Mouse (Mus musculus) heart, embryonic 13.5 days (tissue): ENCODE measurements around the gene Prss27. TPM values are rescaled to one million over a fixed set of nuclear protein-coding genes. Genes with fewer than 3 reads are reported as not detected.

ENCODE experiments used
- ATAC-seq: fragments of 200-750 bp; cut with Nextera tagmentation; 2 replicates; pipeline ENCODE4 v1.8.0; 2017; ENCODE audit warnings: moderate TSS enrichment; ENCODE audit not compliant: insufficient number of reproducible peaks, low FRiP score, low TSS enrichment; ENCODE audit errors: extremely low read depth
- H3K27ac ChIP-seq: fragments of 300-500 bp; sonication (generic); replicated peaks from 2 replicates; pipeline ENCODE4 v1.5.1; 2015; ENCODE audit warnings: moderate library complexity, mild to moderate bottlenecking, inconsistent platforms
- H3K27me3 ChIP-seq: fragments of 300-500 bp; sonication (generic); replicated peaks from 2 replicates; pipeline ENCODE4 v1.6.1; 2015; ENCODE audit warnings: mild to moderate bottlenecking, inconsistent platforms
- H3K36me3 ChIP-seq: fragments of 300-500 bp; sonication (generic); 2 replicates; pipeline ENCODE4 v1.6.1; 2015; ENCODE audit warnings: mild to moderate bottlenecking, inconsistent platforms
- H3K4me1 ChIP-seq: fragments of 300-500 bp; sonication (generic); 2 replicates; pipeline ENCODE4 v1.6.1; 2015; ENCODE audit warnings: inconsistent platforms
- H3K4me2 ChIP-seq: fragments of 300-500 bp; sonication (generic); 2 replicates; pipeline ENCODE4 v1.6.1; 2015; ENCODE audit warnings: inconsistent platforms, mild to moderate bottlenecking, moderate library complexity
- H3K4me3 ChIP-seq: fragments of 300-500 bp; sonication (generic); 2 replicates; pipeline ENCODE4 v1.5.1; 2015; ENCODE audit warnings: moderate library complexity, mild to moderate bottlenecking, inconsistent platforms
- H3K9ac ChIP-seq: fragments of 300-500 bp; sonication (generic); 2 replicates; pipeline ENCODE4 v1.6.1; 2015; ENCODE audit warnings: inconsistent platforms, mild to moderate bottlenecking, moderate library complexity
- H3K9me3 ChIP-seq: fragments of 300-500 bp; sonication (generic); 2 replicates; pipeline ENCODE4 v1.6.1; 2016; ENCODE audit warnings: inconsistent platforms
- WGBS: fragments of 180-500 bp; shearing (Covaris S2); methylation state at CpG from one replicate; pipeline ENCODE4 v1.1.7; 2015; ENCODE audit warnings: mixed read lengths; 5-methylcytosine and 5-hydroxymethylcytosine counted together
- polyA plus RNA-seq: library from polyadenylated mRNA; unstranded; fragments of >200 nt; fragmentation: Nextera tagmentation; extraction: Ambion mirVana; gene quantifications from 2 replicates; pipeline ENCODE4 v1.2.1, GENCODE M21; 2015

Gene Prss27
- 0.34 and 0.35 TPM in 2 replicates for polyA plus RNA-seq

DNA sequence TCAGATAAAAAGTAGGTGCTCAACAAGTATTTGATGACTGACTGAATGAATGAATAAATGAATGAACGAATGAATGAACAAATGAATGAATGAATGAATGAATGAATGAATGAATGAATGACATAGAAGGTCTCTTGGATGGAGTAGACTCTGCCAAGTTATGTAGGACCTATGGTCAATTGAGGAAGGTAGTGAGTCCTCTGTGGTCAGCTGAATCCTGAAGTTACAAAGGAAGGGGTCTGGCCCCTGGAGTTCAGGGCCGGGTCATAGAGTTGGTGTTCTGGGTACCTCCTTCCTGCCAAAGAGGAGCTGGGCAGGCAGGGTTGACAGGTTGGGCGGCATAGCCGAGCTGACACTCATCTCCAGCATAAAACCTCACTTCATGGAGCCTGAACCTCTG, at the start of gene Prss27:
Prss27 (plus strand) TSS at position 301 of the 400 bp plus-strand sequence.
- Histone ChIP-seq H3K4me3 (no peak within 1 kb of the TSS), H3K36me3 (no peaks in the 10 kb centered on the region), H3K9me3 (no peaks in the 10 kb centered on the region), H3K4me1 (peaks cover 7% of the 10 kb centered on the region), H3K9ac (no peak within 1 kb of the TSS), H3K4me2 (no peak within 1 kb of the TSS), H3K27me3 (no peaks in the 10 kb centered on the region), H3K27ac (no peak within 1 kb of the TSS)
- 54% methylated on average over 4 of the region's 4 CpGs for WGBS
- no peak for ATAC-seq

DNA sequence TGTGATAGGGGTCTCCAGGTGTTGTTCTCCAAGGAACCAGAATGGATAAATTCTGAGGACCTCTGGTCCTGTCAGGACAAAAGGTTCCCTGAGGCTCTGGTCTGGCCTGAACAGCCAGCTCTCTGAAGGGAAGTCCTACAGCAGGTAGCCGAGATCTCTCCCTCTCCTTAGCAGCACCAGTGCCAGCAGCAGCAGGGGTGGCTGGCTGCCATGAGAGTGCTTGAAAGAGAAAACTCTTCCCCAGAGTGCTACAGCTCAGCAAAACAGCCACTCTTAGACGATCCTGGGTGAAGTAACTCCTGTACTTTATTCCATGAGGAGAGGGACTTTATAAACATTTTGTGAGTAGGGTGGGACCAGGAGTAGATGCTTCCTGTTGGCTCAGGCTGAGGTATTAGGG, 48.1 kb upstream of the Prss27 start:
- Histone ChIP-seq H3K27me3 (peaks cover 39% of the 10 kb centered on the region), H3K4me3 (no peak overlapping the region), H3K27ac (no peak overlapping the region), H3K4me1 (peaks cover 8% of the 10 kb centered on the region), H3K9me3 (no peaks in the 10 kb centered on the region), H3K4me2 (no peak overlapping the region), H3K36me3 (no peaks in the 10 kb centered on the region), H3K9ac (no peak overlapping the region)
- WGBS: 37% methylated on average over 2 of the region's 2 CpGs
- ATAC-seq: no peak

DNA sequence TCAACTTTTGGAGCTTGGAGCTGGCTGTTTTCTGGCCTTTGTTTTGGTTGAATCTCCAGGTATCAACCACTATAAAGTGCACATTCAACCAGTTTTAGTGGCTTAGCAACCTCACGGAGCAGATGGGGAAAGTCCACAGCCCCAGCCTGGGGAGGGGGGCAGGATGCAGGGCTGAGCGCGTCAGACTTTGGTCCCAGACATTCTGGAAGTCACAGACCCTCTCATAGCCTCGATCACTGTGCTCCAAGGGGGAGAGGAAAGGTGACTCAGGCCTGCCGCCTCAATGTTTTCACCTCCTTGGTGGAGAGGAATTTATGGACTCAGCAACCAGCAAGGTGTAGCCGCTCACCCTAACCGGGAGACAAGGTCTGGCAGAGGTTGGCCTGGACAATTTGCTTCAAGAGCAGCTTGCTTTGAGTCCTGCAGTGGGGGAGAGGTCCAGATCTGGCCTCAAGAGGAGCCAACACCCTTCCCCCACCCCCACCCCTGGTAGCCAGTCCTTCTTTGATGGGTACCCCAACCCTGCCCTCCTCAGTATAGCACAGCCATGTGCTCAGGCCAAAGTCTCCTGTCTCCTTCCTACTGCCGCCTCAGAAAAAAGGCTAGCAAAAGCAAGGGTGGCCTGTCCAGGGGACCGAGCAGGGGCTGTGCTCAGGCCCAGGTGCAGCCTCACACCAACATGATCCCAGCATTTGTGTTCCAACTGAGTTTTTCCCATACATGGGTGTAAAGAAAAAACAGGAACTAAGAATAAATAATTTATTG, 45.0 kb upstream of the Prss27 start:
- H3K27me3 ChIP-seq: peaks cover 53% of the 10 kb centered on the region
- peak overlapping the region; percentile 65 for H3K4me2 ChIP-seq
- peak overlapping the region; percentile 50; the same call in 1 of the 2 replicates for H3K9ac ChIP-seq
- no peaks in the 10 kb centered on the region for H3K9me3 ChIP-seq
- H3K27ac ChIP-seq: no peak overlapping the region
- peak overlapping the region; percentile 24 for H3K4me3 ChIP-seq
- H3K4me1 ChIP-seq: peaks cover 8% of the 10 kb centered on the region
- ATAC-seq: no peak
- no peaks in the 10 kb centered on the region for H3K36me3 ChIP-seq
- 61% methylated on average over 9 of the region's 9 CpGs for WGBS

DNA sequence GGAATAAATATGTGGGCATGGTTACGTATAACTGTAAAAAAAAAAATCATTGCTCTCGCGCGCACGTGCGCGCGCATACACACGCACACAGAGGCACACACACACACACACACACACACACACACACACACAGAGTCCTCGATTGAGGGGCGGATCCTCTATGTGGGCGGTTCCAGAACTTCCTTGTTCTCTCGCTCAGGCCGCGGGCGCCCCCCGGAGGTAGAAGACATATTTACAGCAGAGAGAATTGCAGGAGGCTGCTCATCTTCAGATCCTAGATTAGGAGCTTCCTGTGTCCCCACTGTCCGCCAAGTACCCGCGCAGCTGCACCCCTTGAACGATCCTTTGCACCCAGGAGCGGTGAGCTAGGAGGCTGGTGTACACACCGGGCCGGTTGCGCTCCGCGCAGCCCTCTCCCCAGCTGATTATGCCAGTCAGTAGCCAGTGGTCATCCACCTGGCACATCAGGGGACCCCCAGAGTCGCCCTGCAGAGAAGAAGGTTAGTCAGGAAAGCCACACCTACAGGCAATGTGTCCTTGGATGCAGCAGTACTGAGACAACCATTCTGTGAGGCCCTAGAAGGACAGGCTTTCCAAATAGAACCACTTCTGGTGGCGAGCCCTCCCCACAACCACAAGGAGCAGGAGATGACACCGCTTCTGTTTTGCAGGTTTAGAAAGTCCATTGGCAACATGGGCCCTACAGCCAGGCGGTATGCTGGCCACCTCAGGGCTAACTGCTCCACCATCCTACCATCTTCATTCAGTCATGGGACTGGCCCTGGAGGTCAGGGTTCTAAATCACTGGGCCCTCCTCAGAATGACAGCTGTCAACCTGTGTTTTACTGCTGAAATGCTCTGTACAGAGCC, 44.1 kb upstream of the Prss27 start:
- H3K4me2 ChIP-seq: peak overlapping the region; percentile 65
- peak overlapping the region; percentile 24 for H3K4me3 ChIP-seq
- peak overlapping the region; percentile 51 for H3K9ac ChIP-seq
- WGBS: 11% methylated on average over 31 of the region's 31 CpGs
- no peaks in the 10 kb centered on the region for H3K9me3 ChIP-seq
- no peaks in the 10 kb centered on the region for H3K36me3 ChIP-seq
- peak; percentile 13; the same call in 1 of the 2 replicates for ATAC-seq
- peaks cover 53% of the 10 kb centered on the region for H3K27me3 ChIP-seq
- H3K4me1 ChIP-seq: peaks cover 8% of the 10 kb centered on the region
- no peak overlapping the region for H3K27ac ChIP-seq

DNA sequence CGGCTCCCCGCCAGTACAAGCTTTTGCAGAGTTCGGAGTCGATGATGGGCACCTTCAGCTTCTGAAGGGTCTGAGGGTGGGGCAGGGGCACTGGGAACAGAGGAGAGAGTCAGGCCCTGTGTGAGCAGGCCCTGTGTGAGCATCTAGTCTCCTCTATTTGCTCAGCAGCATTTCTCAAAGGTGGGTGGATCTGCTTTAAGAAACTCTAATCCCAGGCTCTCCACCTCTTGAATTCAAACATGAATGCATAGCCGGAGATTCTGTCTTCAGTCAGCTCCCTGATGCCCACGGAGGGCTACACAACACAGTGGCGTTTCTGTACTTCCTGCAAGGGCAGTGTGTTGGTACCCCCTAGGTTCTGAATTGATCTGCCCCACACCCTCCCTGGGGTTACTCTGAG, 43.3 kb upstream of the Prss27 start:
- Histone ChIP-seq H3K4me2 (no peak overlapping the region), H3K9me3 (no peaks in the 10 kb centered on the region), H3K27ac (no peak overlapping the region), H3K36me3 (no peaks in the 10 kb centered on the region), H3K4me3 (no peak overlapping the region), H3K4me1 (peaks cover 11% of the 10 kb centered on the region), H3K27me3 (peaks cover 53% of the 10 kb centered on the region), H3K9ac (no peak overlapping the region)
- 64% methylated on average over 7 of the region's 7 CpGs for WGBS
- ATAC-seq: no peak

DNA sequence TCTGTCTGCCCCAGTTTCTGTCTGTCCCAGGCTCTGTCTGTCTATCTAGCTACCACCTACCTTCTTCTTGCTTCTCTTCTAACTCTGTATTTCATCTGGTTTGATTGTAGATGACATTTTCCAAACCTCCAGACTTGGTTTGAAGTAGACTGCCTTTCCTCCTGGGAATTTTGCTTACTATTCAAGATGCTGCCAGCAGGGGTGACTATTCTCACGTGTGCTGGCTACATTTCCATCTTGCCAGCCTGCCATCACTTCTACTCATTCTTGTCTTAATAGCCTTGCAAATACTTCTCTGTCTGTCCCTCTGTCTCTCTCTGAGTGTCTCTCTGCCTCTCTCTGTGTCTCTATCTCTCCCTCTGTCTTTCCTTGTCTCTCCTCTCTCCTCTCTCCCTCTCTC, 42.5 kb upstream of the Prss27 start:
- WGBS: 39% methylated on average over 1 of the region's 1 CpGs
- peaks cover 48% of the 10 kb centered on the region for H3K27me3 ChIP-seq
- no peaks in the 10 kb centered on the region for H3K36me3 ChIP-seq
- peaks cover 19% of the 10 kb centered on the region for H3K4me1 ChIP-seq
- H3K4me3 ChIP-seq: no peak overlapping the region
- ATAC-seq: no peak
- no peak overlapping the region for H3K9ac ChIP-seq
- H3K4me2 ChIP-seq: no peak overlapping the region
- H3K9me3 ChIP-seq: no peaks in the 10 kb centered on the region
- no peak overlapping the region for H3K27ac ChIP-seq

DNA sequence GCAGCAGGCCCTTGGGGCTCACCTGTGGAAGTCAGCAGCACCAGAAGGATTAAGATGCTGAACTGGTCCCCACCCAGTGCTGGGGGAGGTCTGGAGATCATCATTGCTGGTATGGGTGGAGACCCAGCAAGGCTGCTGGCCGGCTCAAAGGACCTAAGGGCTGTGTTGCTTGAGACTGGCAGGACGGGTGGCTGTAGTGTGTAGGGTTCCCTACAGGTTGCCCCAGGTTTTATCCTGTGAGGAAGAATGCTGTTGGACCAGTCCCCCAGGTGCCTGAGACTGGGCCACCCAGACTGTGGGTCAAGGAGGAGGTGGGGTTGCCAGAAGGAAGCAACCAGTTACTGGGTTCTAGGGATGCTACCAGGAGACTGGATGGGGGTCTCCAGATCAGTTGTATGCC, 40.0 kb upstream of the Prss27 start, which contains the start of gene Prss22:
Prss22 (minus strand) TSS at position 200 of the 400 bp plus-strand sequence.
- Histone ChIP-seq H3K9ac (no peak within 1 kb of the TSS), H3K36me3 (no peaks in the 10 kb centered on the region), H3K27me3 (peaks cover 48% of the 10 kb centered on the region), H3K4me2 (no peak within 1 kb of the TSS), H3K4me3 (no peak within 1 kb of the TSS), H3K27ac (no peak within 1 kb of the TSS), H3K9me3 (no peaks in the 10 kb centered on the region), H3K4me1 (peaks cover 25% of the 10 kb centered on the region)
- ATAC-seq: no peak
- WGBS: 47% methylated on average over 2 of the region's 2 CpGs

DNA sequence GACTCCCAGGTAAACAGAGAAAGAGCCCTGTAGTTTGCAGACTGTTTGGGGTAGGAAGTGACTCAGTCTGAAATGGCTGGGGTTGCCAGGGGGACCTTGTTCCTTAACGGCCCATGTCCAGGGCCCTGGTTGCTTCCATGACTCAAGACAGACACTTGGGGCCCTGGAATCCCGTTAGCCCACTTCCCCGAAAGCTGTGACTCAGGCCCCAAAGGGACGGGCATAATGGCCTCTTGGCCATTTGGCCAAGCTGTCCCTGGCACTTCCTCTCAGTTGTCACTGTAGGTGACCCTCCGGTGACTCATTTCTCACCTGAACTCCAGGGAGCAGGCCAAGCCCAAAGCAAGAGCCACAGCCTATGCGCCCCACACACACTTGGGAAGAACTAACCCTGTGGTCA, 39.6 kb upstream of the Prss27 start:
- H3K9me3 ChIP-seq: no peaks in the 10 kb centered on the region
- H3K27me3 ChIP-seq: peaks cover 48% of the 10 kb centered on the region
- WGBS: 47% methylated on average over 6 of the region's 6 CpGs
- H3K4me3 ChIP-seq: no peak overlapping the region
- H3K4me2 ChIP-seq: no peak overlapping the region
- no peaks in the 10 kb centered on the region for H3K36me3 ChIP-seq
- peaks cover 21% of the 10 kb centered on the region for H3K4me1 ChIP-seq
- no peak overlapping the region for H3K27ac ChIP-seq
- H3K9ac ChIP-seq: no peak overlapping the region
- ATAC-seq: no peak

DNA sequence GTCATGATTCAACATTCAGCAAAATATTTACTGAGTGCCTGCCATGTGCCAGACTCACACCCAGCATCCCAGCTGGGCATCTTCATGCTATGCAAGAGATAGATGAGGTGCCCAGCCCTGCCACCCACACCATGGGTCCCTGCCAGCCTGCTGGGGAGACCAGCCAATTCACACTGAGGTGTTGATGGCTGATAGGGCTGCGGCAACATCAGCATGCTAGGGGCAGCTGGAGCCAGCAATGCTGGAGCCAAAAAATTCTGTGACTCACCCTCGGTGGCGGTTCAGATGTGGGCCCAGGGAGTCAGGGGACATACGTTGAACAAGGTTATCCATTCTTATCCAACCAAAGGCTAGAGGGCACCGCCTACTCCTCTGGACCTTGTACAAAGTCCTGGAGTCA, 37.5 kb upstream of the Prss27 start:
- peaks cover 30% of the 10 kb centered on the region for H3K27me3 ChIP-seq
- no peak overlapping the region for H3K9ac ChIP-seq
- 18% methylated on average over 5 of the region's 5 CpGs for WGBS
- no peak overlapping the region for H3K4me2 ChIP-seq
- H3K4me3 ChIP-seq: no peak overlapping the region
- H3K36me3 ChIP-seq: no peaks in the 10 kb centered on the region
- no peaks in the 10 kb centered on the region for H3K9me3 ChIP-seq
- no peak; the same call in 1 of the 2 replicates for ATAC-seq
- peaks cover 17% of the 10 kb centered on the region for H3K4me1 ChIP-seq
- H3K27ac ChIP-seq: peak overlapping the region; percentile 37; the same call in 1 of the 2 replicates

DNA sequence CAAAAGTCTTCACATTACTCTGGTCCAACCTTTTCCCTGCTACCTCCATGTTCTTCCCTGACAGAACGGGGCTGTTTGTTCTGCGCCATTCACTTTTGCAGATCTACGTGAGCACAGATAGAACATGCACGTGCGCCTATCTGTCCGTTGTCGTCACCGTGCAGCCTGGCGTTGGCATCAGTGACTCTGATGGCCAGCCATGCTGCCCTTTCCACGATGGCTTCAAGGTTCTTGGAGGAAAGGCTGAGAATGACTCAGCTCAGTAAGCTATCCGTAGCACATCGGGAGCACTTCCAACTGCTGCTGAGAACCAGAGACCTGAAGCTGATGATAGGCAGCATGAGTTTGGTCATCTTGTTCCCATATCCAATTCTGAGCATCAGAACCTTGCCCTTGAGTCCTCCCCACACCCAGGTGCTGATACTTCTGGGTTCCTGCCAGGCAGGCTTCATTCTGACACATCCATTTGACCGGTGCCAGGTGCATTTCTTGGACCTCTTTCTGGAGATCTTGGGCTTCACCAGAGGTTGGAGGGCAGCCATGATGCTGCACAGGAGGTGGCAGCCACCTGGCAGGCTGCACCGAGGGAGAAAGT, 33.8 kb upstream of the Prss27 start:
- H3K4me3 ChIP-seq: no peak overlapping the region
- peaks cover 11% of the 10 kb centered on the region; the same call in 1 of the 2 replicates for H3K27me3 ChIP-seq
- no peak for ATAC-seq
- 81% methylated on average over 14 of the region's 14 CpGs for WGBS
- H3K9me3 ChIP-seq: no peaks in the 10 kb centered on the region; the same call in 1 of the 2 replicates
- H3K36me3 ChIP-seq: no peaks in the 10 kb centered on the region
- no peak overlapping the region for H3K4me2 ChIP-seq
- H3K27ac ChIP-seq: no peak overlapping the region
- H3K4me1 ChIP-seq: peaks cover 17% of the 10 kb centered on the region
- H3K9ac ChIP-seq: no peak overlapping the region

DNA sequence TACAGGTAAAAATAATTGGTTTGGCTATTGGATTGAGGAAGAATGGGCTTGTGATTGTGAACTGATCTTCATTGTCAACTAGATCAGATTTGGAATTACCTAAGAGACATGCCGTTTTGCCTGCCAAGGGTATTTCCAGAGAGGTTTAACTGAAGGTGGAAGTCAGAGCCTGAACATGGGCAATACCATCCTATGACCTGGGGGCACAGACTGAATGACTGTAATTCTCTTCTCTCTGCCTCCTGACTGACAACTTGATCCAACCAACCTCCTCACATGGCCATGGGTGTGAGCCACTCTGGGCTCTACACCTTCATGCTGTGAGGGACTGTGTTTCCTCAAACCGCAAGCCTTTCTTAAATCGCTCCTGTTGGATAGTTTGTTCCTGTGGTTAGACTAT, 32.9 kb upstream of the Prss27 start:
- WGBS: 82% methylated on average over 3 of the region's 3 CpGs

More for the DNA sequence above, 32.9 kb upstream of the Prss27 start:
- no peak overlapping the region for H3K4me3 ChIP-seq
- no peak overlapping the region for H3K4me2 ChIP-seq
- peaks cover 15% of the 10 kb centered on the region; the same call in 1 of the 2 replicates for H3K27me3 ChIP-seq
- no peak for ATAC-seq
- no peaks in the 10 kb centered on the region for H3K36me3 ChIP-seq
- H3K4me1 ChIP-seq: peaks cover 10% of the 10 kb centered on the region
- H3K9ac ChIP-seq: no peak overlapping the region
- no peak overlapping the region for H3K27ac ChIP-seq
- no peaks in the 10 kb centered on the region; the same call in 1 of the 2 replicates for H3K9me3 ChIP-seq
